Mouse (Mus musculus) testis, adult 2 months (tissue): ENCODE data around the gene Hoxc6.

Experiments
- CTCF ChIP-seq: fragments of 200-500 bp; IDR thresholded peaks from 2 replicates; pipeline ENCODE4 v1.5.1; 2012; ENCODE audit warnings: low read depth, mild to moderate bottlenecking, inconsistent platforms, low read length, moderate library complexity; ENCODE audit not compliant: control insufficient read depth, insufficient read depth, insufficient replicate concordance
- POLR2A ChIP-seq: fragments of 200-500 bp; IDR thresholded peaks from 2 replicates; pipeline ENCODE4 v1.6.1; 2012; ENCODE audit warnings: low read depth, mild to moderate bottlenecking, inconsistent platforms, low read length, moderate library complexity; ENCODE audit not compliant: control insufficient read depth

GRCm38 (mm10) chr15:103056396-103056795 is 58.3 kb downstream of the Hoxc6 start:
- TF ChIP-seq POLR2A (no peak), CTCF (no peak)
